Mouse (Mus musculus): ENCODE measurements at regions not wholly inside any gene's neighbourhood (a gene's known extent, or its start where the extent isn't known, plus 50 kb on each side); places are given as distances from the start of the nearest gene placed in this dataset.

GRCm38 (mm10) chr10:92074698-92075394 lies 647.4 kb downstream of the Nedd1 start:
- TF ChIP-seq USF1 (IDR thresholded peaks at IDR 0.05; ENCODE audit: low read depth, low read length) (no peak), CTCF (IDR thresholded peaks at IDR 0.05 in 2 of 3, conservative IDR thresholded peaks at IDR 0.05 in 1 of 3; ENCODE audit: control insufficient read depth in 1 of 3, insufficient read depth in 1 of 3, low read depth in 2 of 3, low read length in 3 of 3, poor library complexity in 1 of 3, severe bottlenecking in 1 of 3) (no peak)

All from MEL (cell line).